Mouse (Mus musculus) intestine, embryonic 16.5 days (tissue): ENCODE data around the gene Bhlhe40. TPM values are rescaled to one million over a fixed set of nuclear protein-coding genes. Genes with fewer than 3 reads are reported as not detected.

Source experiments
- ATAC-seq: fragments of 200-750 bp; cut with Nextera tagmentation; 2 replicates; pipeline ENCODE4 v1.8.0; 2017; ENCODE audit warnings: moderate TSS enrichment, moderate library complexity
- H3K27ac ChIP-seq: fragments of 300-500 bp; sonication (generic); 2 replicates; pipeline ENCODE4 v1.5.1; 2014; ENCODE audit warnings: mild to moderate bottlenecking, low read length
- H3K27me3 ChIP-seq: fragments of 300-500 bp; sonication (generic); replicated peaks from 2 replicates; pipeline ENCODE4 v1.6.1; 2014; ENCODE audit warnings: low read length, control low read depth, mixed read lengths; ENCODE audit not compliant: control insufficient read depth, insufficient read depth
- H3K36me3 ChIP-seq: fragments of 300-500 bp; sonication (generic); 2 replicates; pipeline ENCODE4 v1.6.1; 2014; ENCODE audit warnings: low read length, control low read depth; ENCODE audit not compliant: control insufficient read depth, insufficient read depth
- H3K4me1 ChIP-seq: fragments of 300-500 bp; sonication (generic); 2 replicates; pipeline ENCODE4 v1.6.1; 2014; ENCODE audit warnings: low read length, control low read depth, mixed read lengths; ENCODE audit not compliant: control insufficient read depth, insufficient read depth
- H3K4me2 ChIP-seq: fragments of 300-500 bp; sonication (generic); 2 replicates; pipeline ENCODE4 v1.6.1; 2014; ENCODE audit warnings: low read depth, low read length, control low read depth
- H3K4me3 ChIP-seq: fragments of 300-500 bp; sonication (generic); 2 replicates; pipeline ENCODE4 v1.5.1; 2014; ENCODE audit warnings: mild to moderate bottlenecking, low read length
- H3K9ac ChIP-seq: fragments of 300-500 bp; sonication (generic); 2 replicates; pipeline ENCODE4 v1.6.1; 2014; ENCODE audit warnings: low read depth, low read length
- H3K9me3 ChIP-seq: fragments of 300-500 bp; sonication (generic); 2 replicates; pipeline ENCODE4 v1.6.1; 2016; ENCODE audit warnings: low read length, control low read depth; ENCODE audit not compliant: control insufficient read depth
- WGBS: fragments of 180-500 bp; shearing (Covaris S2); extraction: QIAGEN DNeasy Blood & Tissue Kit; methylation state at CpG from one replicate; pipeline ENCODE4 v1.1.7; 2014; 5-methylcytosine and 5-hydroxymethylcytosine counted together
- polyA plus RNA-seq: library from polyadenylated mRNA; unstranded; fragments of >200 nt; fragmentation: Nextera tagmentation; extraction: Ambion mirVana; gene quantifications from 2 replicates; pipeline ENCODE4 v1.2.1, GENCODE M21; 2015

The Bhlhe40 gene
- polyA plus RNA-seq, 1 experiment from 2014 or later, result 60.7 TPM

GRCm38 (mm10) chr6:108683140-108683539 is 22.7 kb downstream of the Bhlhe40 start:
- Histone ChIP-seq H3K27ac (no peak overlapping the region), H3K36me3 (no peaks in the 10 kb centered on the region), H3K4me1 (no peaks in the 10 kb centered on the region; the same call in 1 of the 2 replicates), H3K9me3 (no peaks in the 10 kb centered on the region), H3K4me3 (no peak overlapping the region), H3K9ac (no peak overlapping the region), H3K4me2 (no peak overlapping the region), H3K27me3 (no peaks in the 10 kb centered on the region)
- WGBS, result 86% methylated on average over 1 of the region's 1 CpGs
- no peak for ATAC-seq

GRCm38 (mm10) chr6:108684430-108684829 is 24.0 kb downstream of the Bhlhe40 start:
- no peak overlapping the region for H3K9ac ChIP-seq
- no peak for ATAC-seq
- WGBS, result 64% methylated on average over 5 of the region's 5 CpGs

GRCm38 (mm10) chr6:108685758-108686355 is 25.4 kb downstream of the Bhlhe40 start:
- Histone ChIP-seq H3K4me3 (no peak overlapping the region), H3K4me2 (no peak overlapping the region), H3K27ac (no peak overlapping the region), H3K9ac (no peak overlapping the region), H3K36me3 (no peaks in the 10 kb centered on the region), H3K4me1 (no peaks in the 10 kb centered on the region), H3K9me3 (no peaks in the 10 kb centered on the region), H3K27me3 (no peaks in the 10 kb centered on the region)
- 65% methylated on average over 9 of the region's 9 CpGs for WGBS
- ATAC-seq, result no peak

More at GRCm38 (mm10) chr6:108684430-108684829, 24.0 kb downstream of the Bhlhe40 start:
- Histone ChIP-seq H3K27me3 (no peaks in the 10 kb centered on the region), H3K4me1 (no peaks in the 10 kb centered on the region), H3K27ac (no peak overlapping the region), H3K4me3 (no peak overlapping the region), H3K36me3 (no peaks in the 10 kb centered on the region), H3K9me3 (no peaks in the 10 kb centered on the region), H3K4me2 (no peak overlapping the region)

GRCm38 (mm10) chr6:108686930-108687329 is 26.5 kb downstream of the Bhlhe40 start:
- no peak overlapping the region for H3K4me2 ChIP-seq
- 82% methylated on average over 3 of the region's 3 CpGs for WGBS
- H3K9me3 ChIP-seq, result no peaks in the 10 kb centered on the region
- no peak for ATAC-seq
- H3K4me1 ChIP-seq, result no peaks in the 10 kb centered on the region
- H3K36me3 ChIP-seq, result no peaks in the 10 kb centered on the region
- no peak overlapping the region for H3K9ac ChIP-seq
- H3K27me3 ChIP-seq, result no peaks in the 10 kb centered on the region
- no peak overlapping the region for H3K4me3 ChIP-seq
- H3K27ac ChIP-seq, result no peak overlapping the region

GRCm38 (mm10) chr6:108688344-108688743 is 27.9 kb downstream of the Bhlhe40 start:
- H3K27ac ChIP-seq, result no peak overlapping the region
- no peaks in the 10 kb centered on the region for H3K9me3 ChIP-seq
- H3K9ac ChIP-seq, result no peak overlapping the region
- no peaks in the 10 kb centered on the region for H3K27me3 ChIP-seq
- no peak overlapping the region for H3K4me2 ChIP-seq
- no peaks in the 10 kb centered on the region for H3K36me3 ChIP-seq
- H3K4me1 ChIP-seq, result no peaks in the 10 kb centered on the region
- WGBS, result 63% methylated on average over 5 of the region's 5 CpGs
- ATAC-seq, result 0 out of 2 replicates have a peak, but pooled peaks have one; percentile 21
- H3K4me3 ChIP-seq, result no peak overlapping the region

- Histone ChIP-seq H3K4me2 (no peak overlapping the region), H3K36me3 (no peaks in the 10 kb centered on the region), H3K9ac (no peak overlapping the region), H3K27ac (no peak overlapping the region), H3K27me3 (no peaks in the 10 kb centered on the region), H3K4me3 (no peak overlapping the region), H3K4me1 (no peaks in the 10 kb centered on the region), H3K9me3 (no peaks in the 10 kb centered on the region)
- 86% methylated on average over 3 of the region's 3 CpGs for WGBS
- ATAC-seq, result no peak
Observed at GRCm38 (mm10) chr6:108692986-108693385, 32.6 kb downstream of the Bhlhe40 start.

- 83% methylated on average over 8 of the region's 8 CpGs for WGBS
- H3K4me2 ChIP-seq, result no peak overlapping the region
- H3K27me3 ChIP-seq, result no peaks in the 10 kb centered on the region
- no peaks in the 10 kb centered on the region for H3K36me3 ChIP-seq
- H3K9ac ChIP-seq, result no peak overlapping the region
- H3K4me3 ChIP-seq, result no peak overlapping the region
- ATAC-seq, result no peak
- H3K4me1 ChIP-seq, result no peaks in the 10 kb centered on the region
- no peak overlapping the region; the same call in 1 of the 2 replicates for H3K27ac ChIP-seq
- H3K9me3 ChIP-seq, result no peaks in the 10 kb centered on the region
Observed at GRCm38 (mm10) chr6:108694965-108695724, 34.7 kb downstream of the Bhlhe40 start.

- H3K27me3 ChIP-seq, result no peaks in the 10 kb centered on the region
- H3K4me3 ChIP-seq, result no peak overlapping the region
- no peaks in the 10 kb centered on the region for H3K4me1 ChIP-seq
- no peaks in the 10 kb centered on the region for H3K36me3 ChIP-seq
- H3K27ac ChIP-seq, result no peak overlapping the region; the same call in 1 of the 2 replicates
- 83% methylated on average over 11 of the region's 11 CpGs for WGBS
- H3K4me2 ChIP-seq, result no peak overlapping the region
- no peak overlapping the region for H3K9ac ChIP-seq
- no peaks in the 10 kb centered on the region for H3K9me3 ChIP-seq
- no peak for ATAC-seq
Observed at GRCm38 (mm10) chr6:108695844-108696821, 35.7 kb downstream of the Bhlhe40 start.

- WGBS, result 84% methylated on average over 3 of the region's 3 CpGs
- Histone ChIP-seq H3K9ac (no peak overlapping the region), H3K27ac (no peak overlapping the region), H3K4me3 (no peak overlapping the region), H3K4me1 (no peaks in the 10 kb centered on the region), H3K27me3 (no peaks in the 10 kb centered on the region), H3K9me3 (no peaks in the 10 kb centered on the region), H3K36me3 (no peaks in the 10 kb centered on the region), H3K4me2 (no peak overlapping the region)
- no peak for ATAC-seq
Observed at GRCm38 (mm10) chr6:108696822-108697202, 36.4 kb downstream of the Bhlhe40 start.
